Mouse (Mus musculus): ENCODE measurements at regions not wholly inside any gene's neighbourhood (a gene's known extent, or its start where the extent isn't known, plus 50 kb on each side); places are given as distances from the start of the nearest gene placed in this dataset.

GRCm38 (mm10) chr4:142298770-142299337 is 59.7 kb upstream of the Kazn start:
- H3K36me3 ChIP-seq (ENCODE audit: control insufficient read depth, insufficient read depth, low read length) = no peaks in the 10 kb centered on the region
- no peak for ATAC-seq (replicated peaks; ENCODE audit: low FRiP score, low TSS enrichment, low read depth)
- H3K9me3 ChIP-seq (ENCODE audit: control insufficient read depth, low read length) = no peaks in the 10 kb centered on the region
- DNase-seq (ENCODE audit: low spot score) = no peak
- no peak overlapping the region for H3K9ac ChIP-seq (ENCODE audit: low read length)
- 75% methylated on average over 10 of the region's 10 CpGs for WGBS
- no peak overlapping the region for H3K4me3 ChIP-seq (ENCODE audit: low read depth, low read length)
- H3K4me1 ChIP-seq (replicated peaks; ENCODE audit: control insufficient read depth, insufficient read depth, low read length) = peaks cover 5% of the 10 kb centered on the region; the same call in 1 of the 2 replicates
- no peak overlapping the region for H3K27ac ChIP-seq (ENCODE audit: low read depth)
- no peaks in the 10 kb centered on the region for H3K27me3 ChIP-seq (replicated peaks; ENCODE audit: control insufficient read depth, insufficient read depth, low read length)
- no peak overlapping the region for H3K4me2 ChIP-seq (ENCODE audit: low read length)

GRCm38 (mm10) chr4:142292760-142293159 is 53.6 kb upstream of the Kazn start:
- no peaks in the 10 kb centered on the region for H3K27me3 ChIP-seq (replicated peaks; ENCODE audit: control insufficient read depth, insufficient read depth, low read length)
- no peak for ATAC-seq (replicated peaks; ENCODE audit: low FRiP score, low TSS enrichment, low read depth)
- H3K36me3 ChIP-seq (ENCODE audit: control insufficient read depth, insufficient read depth, low read length) = no peaks in the 10 kb centered on the region
- no peak overlapping the region for H3K27ac ChIP-seq (ENCODE audit: low read depth)
- no peaks in the 10 kb centered on the region for H3K9me3 ChIP-seq (ENCODE audit: control insufficient read depth, low read length)
- 87% methylated on average over 7 of the region's 7 CpGs for WGBS
- no peak for DNase-seq (ENCODE audit: low spot score)
- no peak overlapping the region for H3K4me2 ChIP-seq (ENCODE audit: low read length)
- no peak overlapping the region for H3K4me3 ChIP-seq (ENCODE audit: low read depth, low read length)
- no peaks in the 10 kb centered on the region for H3K4me1 ChIP-seq (replicated peaks; ENCODE audit: control insufficient read depth, insufficient read depth, low read length)
- H3K9ac ChIP-seq (ENCODE audit: low read length) = no peak overlapping the region

GRCm38 (mm10) chr4:142292334-142292733 is 53.1 kb upstream of the Kazn start:
- DNase-seq (ENCODE audit: low spot score) (no peak), ATAC-seq (replicated peaks; ENCODE audit: low FRiP score, low TSS enrichment, low read depth) (no peak)
- Histone ChIP-seq H3K4me1 (replicated peaks; ENCODE audit: control insufficient read depth, insufficient read depth, low read length) (no peaks in the 10 kb centered on the region), H3K9me3 (ENCODE audit: control insufficient read depth, low read length) (no peaks in the 10 kb centered on the region), H3K4me3 (ENCODE audit: low read depth, low read length) (no peak overlapping the region), H3K9ac (ENCODE audit: low read length) (no peak overlapping the region), H3K36me3 (ENCODE audit: control insufficient read depth, insufficient read depth, low read length) (no peaks in the 10 kb centered on the region), H3K27ac (ENCODE audit: low read depth) (no peak overlapping the region), H3K27me3 (replicated peaks; ENCODE audit: control insufficient read depth, insufficient read depth, low read length) (no peaks in the 10 kb centered on the region), H3K4me2 (ENCODE audit: low read length) (no peak overlapping the region)
- 84% methylated on average over 9 of the region's 9 CpGs for WGBS

GRCm38 (mm10) chr4:142291366-142291765 is 52.2 kb upstream of the Kazn start:
- Histone ChIP-seq H3K4me1 (replicated peaks; ENCODE audit: control insufficient read depth, insufficient read depth, low read length) (no peaks in the 10 kb centered on the region), H3K4me2 (ENCODE audit: low read length) (no peak overlapping the region), H3K27ac (ENCODE audit: low read depth) (no peak overlapping the region), H3K36me3 (ENCODE audit: control insufficient read depth, insufficient read depth, low read length) (no peaks in the 10 kb centered on the region), H3K9ac (ENCODE audit: low read length) (no peak overlapping the region), H3K4me3 (ENCODE audit: low read depth, low read length) (no peak overlapping the region), H3K27me3 (replicated peaks; ENCODE audit: control insufficient read depth, insufficient read depth, low read length) (no peaks in the 10 kb centered on the region), H3K9me3 (ENCODE audit: control insufficient read depth, low read length) (no peaks in the 10 kb centered on the region)
- DNase-seq (ENCODE audit: low spot score) (no peak), ATAC-seq (replicated peaks; ENCODE audit: low FRiP score, low TSS enrichment, low read depth) (no peak)
- 85% methylated on average over 3 of the region's 3 CpGs for WGBS
